Mouse (Mus musculus): ENCODE results near the gene P3h2.

P3h2 gene

DNA sequence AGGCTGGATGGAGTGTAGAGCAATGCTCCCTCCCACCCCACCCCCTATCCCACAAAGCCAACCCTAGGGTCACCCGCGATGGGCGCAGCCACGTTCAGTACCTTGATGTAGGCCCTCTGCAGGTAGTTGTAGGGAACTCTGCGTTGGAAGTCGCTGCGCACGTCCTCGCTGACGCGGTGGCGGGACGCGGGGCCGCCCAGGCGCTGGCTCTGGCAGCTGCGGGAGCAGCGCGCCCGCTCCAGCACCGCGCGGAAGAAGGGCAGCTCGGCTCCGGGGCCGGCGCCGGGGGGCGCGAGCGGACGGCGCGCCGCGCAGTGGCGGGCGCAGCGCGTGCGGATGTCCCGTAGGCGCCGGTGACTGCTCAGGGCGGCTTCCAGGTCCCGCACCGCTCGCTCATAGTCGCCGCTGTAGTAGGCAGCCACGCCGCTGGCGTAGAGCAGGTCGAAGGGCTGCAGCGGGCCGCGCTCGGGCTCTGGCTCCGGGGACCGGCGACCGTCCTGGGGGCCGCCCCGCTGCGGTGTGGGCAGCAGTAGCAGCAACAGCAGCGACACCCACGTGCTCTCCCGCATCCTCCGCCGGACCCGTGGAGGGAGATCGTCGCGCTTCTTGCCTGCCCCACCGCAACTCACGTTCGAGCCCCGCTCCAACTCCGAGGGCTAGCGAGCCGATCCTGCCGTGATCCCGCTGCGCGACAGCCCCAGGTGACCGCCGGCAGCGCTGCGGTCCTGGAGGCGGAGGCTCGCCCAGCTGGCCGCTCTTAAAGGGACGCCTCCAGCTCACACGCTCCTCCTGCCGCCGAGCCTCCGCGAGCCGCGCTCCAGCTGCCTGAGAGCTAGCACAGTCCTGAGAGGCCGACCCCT lies at the start of gene P3h2:
Gene P3h2, minus strand, starts transcription at position 670 of the 860 bp plus-strand sequence.
- no peak for DNase-seq (ENCODE audit: low read depth, low spot score)

DNA sequence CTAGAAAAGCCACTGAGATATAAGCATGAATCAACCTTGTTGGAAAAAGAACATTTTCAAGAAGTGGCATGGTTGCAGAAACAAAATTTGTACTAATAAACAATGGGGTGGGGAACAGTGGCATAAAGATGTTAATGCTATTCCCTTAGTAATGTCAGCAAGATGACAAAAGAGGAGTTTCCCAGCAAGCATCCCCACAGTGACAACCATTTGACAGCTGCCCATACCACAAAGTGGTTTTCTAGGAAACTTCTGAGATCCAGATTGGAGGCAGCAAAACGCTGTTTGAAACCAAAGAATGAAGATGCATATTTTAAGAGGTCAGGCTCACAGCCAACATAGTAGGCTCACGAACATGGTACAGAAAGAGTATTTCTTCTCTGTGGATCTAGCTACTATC lies 46.7 kb upstream of the P3h2 start:
- no peak for DNase-seq (ENCODE audit: low read depth, low spot score)

DNA sequence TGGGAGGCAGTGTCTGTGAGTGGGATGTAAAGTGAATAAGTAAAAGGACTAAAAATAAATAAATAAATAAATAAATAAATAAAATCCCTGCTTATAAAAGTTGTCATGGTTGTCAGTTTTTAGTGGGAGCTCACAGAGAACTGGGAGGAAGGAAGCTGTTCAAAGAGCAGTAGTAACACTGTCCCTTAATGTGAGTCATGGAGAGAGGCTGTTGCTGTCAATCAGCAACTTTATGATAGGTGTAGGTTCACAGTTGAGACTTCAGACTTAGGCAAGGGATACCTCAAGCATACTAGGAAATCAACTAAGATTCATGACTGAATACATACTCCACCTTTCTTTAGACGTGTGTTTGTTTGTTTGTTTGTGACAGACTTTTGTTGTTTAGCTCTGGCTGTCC lies 45.4 kb upstream of the P3h2 start:
- DNase-seq (ENCODE audit: low read depth, low spot score): no peak

DNA sequence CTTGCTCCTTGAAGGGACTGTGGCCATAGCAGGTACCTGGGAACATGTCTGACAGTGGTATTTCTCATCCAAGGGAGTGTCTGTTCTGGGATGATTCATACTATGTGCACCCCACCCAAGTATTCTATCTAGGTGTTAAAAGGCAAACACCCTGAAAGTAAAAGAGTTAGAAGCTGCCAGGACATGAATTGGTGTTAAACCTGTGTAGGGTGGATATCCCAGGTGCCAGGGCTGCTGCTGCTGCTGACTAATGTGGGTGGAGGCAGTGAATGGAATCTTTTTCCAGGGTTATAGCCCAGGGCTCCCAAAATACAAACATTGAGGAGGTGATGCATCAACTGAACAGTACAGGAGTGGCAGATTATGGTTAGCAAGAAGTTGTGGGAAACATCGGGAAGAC lies 41.3 kb upstream of the P3h2 start:
- DNase-seq (ENCODE audit: low read depth, low spot score): no peak

DNA sequence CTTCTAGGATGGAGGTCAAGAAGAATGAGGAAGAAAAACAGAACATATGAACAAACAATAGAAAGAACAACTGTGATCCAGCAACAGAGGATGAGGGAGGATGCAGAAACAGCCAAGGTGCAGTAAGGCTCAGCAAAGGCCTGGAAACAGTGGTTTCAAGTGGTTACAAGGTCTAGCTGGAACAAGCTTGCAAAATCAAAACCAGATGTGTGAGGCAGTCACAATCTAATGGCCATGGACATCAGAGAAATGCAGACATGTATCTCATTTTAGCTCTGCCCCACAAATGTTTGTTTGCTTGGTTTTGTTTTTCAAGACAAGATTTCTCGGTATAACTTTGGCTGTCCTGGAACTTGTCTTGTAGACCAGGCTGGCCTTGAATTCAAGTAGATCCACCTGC lies 25.5 kb upstream of the P3h2 start:
- DNase-seq (ENCODE audit: low read depth, low spot score): no peak

DNA sequence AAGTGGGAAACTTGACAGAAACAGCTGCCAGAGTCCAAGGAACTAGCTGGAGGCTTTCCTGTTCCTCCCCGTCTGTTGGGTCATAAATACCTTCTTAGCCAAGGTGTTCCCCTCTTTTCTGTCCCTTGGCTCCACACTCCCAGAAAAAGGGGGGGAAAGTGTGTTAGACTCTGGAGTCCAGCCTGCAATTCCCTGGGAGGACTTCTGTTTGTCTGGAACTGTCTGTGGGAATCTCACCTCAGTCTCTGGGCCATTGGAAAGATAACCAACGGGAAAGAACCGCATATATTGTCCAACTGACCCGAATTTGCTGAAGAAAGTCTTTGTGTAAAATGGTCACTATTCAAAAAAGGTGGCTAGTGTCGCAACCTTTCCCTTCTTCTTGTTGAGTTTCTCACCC lies 1.0 kb upstream of the P3h2 start:
- DNase-seq (ENCODE audit: low read depth, low spot score): no peak

DNA sequence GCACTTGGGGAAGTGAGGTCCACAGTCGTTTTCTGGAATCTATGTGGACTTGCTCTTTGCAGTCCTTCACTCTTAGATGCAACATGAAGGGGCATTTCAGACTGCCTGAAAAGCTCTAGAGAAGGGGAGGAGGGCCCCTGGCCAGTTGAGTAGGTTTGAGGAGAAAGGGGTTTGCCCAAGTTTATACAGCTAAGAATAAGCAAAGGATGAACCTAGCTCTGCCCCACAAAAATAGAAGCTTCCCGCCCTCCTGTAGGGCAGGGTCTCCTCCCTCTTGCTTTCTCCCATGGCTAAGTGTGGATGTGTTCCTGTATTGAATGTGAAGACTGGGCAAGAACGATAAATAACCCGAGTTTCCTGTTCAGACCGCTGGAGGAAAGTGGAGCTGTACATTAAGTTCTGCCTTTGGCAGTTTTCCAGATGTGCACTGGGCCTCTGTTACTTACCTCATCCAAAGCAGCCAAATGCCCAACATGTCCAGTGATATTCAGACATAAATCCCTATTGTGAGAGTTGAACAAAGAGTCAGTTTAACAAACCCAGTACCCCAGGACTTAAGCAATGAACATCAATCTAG lies 545 bp upstream of the P3h2 start:
- no peak for DNase-seq (ENCODE audit: low read depth, low spot score)

DNA sequence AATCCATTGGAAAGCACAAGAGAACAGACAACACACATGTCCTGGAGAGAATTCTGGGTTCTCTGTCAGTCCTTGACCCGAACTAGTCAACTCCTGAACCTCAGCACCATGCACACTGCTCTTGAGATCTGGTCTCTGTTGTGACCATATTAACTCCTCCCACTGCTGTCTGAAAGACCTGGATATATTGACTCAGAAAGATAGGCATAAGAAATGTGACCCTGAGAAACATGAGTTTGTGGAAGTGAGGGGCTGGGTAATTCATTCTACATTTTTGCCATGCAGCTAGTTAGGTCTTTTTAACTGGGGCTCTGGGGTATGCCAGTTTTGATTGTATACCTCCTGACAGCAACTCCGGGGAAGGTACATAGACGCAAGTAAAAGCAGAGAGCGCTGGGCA lies 1.3 kb downstream of the P3h2 start:
- no peak for DNase-seq (ENCODE audit: low read depth, low spot score)

DNA sequence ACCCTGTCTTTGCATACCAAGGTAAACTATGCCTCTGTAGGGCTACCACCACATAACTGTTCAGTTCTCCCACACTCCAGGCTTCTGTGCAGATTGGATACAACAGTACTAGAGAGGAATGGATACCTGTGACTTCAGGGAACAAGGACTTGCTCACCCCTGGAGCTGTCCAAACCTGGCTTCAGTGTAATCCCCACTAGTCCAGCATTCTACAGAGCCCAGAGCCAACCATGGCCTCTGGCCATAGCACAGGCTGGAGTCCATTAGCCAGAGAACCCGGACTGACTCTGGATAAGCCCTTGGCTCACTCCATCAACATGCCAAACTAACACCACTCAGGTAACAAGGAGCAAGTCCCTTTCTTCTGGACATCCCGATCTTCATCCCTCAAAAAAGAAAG lies 2.7 kb downstream of the P3h2 start:
- no peak for DNase-seq (ENCODE audit: low read depth, low spot score)

DNA sequence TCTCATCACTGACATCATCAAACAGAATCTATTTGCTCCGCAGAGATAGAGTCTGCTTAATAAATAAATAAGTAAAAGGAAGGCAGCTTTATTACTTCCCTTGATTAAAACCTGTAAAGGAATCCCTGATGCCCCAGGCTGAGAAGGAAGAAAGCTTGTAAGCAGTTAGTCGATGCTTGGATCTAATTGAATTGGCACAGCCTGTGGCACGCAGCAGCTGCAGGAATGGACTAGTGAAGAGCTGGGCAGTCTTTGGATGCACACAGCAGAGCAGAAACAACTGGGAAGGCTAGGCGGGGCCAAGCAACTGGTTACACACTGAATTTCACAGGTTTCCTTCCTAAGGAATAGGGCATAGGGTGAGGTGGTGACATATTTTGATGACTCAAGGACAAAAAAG lies 5.4 kb downstream of the P3h2 start:
- DNase-seq (ENCODE audit: low read depth, low spot score): no peak

DNA sequence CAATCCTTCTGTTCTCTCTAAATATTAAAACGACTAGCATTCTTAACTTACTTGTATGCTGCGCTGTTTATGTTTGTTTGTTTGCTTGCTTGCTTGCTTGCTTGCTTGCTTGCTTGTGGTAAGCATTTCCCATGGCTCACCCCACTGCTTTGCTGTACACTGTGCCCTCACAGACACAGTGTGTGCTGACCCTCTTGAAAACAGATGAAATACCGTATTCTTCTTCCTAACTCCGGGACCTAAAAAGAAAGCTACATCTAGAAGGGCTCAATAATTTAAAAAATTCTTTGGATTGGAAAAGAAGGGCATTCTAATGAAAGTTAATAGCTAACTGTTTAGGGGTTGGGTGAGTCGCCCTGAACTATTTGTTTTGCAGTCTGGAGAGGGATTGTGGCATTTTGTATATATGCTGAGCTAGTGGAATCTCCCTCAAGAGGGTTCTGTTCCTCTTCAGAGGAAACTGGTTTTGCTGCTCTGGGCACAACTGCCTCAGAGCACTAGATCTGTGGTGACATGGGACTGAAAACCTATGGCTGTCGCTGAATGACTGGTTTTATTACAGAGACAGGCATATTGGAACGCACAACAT lies 9.8 kb downstream of the P3h2 start:
- no peak for DNase-seq (ENCODE audit: low read depth, low spot score)

DNA sequence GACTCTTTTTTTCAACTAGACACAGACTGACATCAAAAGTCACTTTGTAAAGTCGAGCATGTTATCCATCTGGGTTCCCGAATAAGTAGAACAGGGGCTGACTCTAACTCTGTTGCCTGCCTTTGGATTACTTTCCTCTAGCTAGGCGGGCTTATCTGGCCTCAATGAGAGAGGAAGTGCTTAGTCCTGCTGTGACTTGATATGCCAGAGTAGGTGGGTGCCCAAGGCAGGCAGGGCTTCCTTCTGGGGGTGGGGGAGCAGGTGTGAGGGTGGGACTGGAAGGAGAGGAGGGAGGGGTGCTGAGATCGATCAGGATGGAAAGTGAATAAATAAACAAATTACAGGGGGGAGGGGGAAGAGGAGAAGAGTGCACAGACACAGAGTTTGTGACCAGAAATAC lies 11.7 kb downstream of the P3h2 start:
- DNase-seq (ENCODE audit: low read depth, low spot score): no peak

DNA sequence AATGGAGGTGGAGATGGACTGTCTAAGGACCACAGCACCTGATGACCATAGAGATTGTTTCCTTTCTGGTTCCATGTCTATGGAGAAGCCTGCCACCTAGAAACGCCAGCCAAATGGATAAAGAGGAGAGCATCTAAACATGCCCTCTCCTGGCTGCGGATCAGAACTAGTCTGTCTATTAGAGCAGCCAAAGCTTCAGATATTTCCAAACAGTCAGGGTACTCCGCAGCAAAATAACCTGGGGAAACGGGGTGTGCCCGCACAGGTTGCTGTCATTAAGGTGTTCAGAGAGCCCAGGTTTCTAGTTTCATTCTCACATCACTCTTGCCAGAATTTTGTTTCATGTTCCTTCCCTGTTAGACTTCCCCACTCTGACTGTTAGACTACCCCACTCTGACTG lies 16.6 kb downstream of the P3h2 start:
- no peak for DNase-seq (ENCODE audit: low read depth, low spot score)

DNA sequence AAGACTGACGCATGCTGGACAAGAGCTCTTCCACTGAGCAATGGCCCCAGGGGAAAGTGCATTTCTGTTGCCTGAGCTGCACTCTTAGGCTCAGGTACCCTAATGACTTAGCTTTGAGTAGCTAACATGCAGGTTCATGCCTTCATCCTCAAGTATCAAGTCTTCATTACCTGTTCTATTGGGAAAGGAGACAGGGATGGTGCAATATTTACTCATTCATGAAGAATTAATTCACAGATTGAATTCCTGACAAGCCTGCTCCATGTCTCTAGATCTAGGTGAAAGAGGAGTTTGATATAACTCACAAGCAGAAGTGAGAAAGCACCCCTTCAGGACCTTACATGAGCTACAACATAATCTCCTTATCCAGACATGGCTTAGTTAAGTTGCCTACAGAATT lies 17.3 kb downstream of the P3h2 start:
- DNase-seq (ENCODE audit: low read depth, low spot score): no peak

DNA sequence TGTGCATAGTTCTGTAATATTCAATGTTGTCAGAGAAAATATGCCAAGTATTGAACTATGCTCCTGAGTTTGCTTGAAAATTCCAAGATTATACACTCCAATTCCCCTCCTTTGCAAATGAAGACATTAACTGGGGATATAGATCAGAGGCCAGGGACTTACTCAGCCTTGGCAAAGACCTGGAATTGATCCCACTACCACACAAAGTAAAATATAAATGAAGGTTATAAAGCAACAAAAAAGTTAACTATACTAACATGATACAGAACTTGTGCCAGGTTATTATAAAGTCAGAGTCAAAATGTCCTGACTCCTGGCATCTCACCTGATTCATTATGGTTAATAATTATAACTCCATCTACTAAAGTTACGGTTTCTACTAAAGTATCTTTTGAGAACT lies 18.6 kb downstream of the P3h2 start:
- no peak for DNase-seq (ENCODE audit: low read depth, low spot score)

DNA sequence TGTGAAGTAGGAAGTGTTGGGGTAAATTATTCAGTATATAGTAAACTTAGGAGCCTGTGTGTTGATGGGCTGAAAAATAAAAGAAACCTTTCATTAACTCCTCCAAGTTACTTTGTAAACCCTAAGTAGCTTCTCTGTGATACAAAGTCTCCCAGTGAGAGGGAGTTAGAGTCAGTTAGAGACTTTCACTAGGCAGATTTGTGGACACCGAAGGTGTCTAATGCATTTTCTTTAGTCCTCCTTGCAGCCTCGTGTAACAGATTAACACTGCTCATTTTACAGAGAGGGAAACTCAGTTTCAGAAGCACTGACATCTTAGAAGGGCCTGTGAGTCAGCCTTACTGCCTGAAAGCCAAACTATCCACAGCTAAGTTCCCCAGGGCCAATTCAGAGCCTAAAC lies 20.4 kb downstream of the P3h2 start:
- no peak for DNase-seq (ENCODE audit: low read depth, low spot score)

DNA sequence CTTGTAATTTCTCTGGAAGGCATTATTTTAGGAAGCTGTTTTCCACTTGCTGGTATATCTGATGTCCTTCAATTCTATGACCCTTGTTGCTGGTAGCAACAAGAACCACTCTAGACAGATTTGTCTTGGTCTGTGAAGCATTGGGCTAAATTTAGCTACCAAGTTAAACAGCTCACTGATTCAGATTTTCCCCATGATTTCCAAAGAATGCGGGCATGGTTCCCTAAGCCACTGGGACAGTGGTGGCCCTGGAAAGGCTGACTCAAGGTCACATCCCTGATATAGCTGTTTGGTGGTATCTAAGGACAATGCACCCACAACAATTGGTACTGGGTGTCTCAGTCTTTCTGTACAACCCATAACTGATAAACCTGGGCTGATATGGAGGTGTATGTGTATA lies 22.8 kb downstream of the P3h2 start:
- no peak for DNase-seq (ENCODE audit: low read depth, low spot score)

DNA sequence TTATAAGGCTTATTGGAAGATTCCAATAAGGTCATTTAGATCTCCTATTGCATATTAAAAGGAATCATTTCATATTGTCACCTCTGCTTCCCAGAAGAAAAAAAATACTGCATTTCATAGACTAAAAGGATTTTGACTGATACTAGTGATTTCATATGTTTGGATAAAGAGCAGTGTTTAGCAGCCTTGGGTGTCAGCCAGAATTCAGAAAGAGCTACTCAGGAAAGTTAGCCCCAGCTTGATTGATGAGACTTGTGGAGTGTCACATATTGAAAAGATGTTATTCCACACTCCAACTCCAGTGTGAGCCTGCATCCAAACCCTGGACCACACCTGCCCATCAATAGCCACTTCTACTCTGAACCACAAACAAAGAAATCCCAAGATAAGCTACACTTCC lies 23.2 kb downstream of the P3h2 start:
- no peak for DNase-seq (ENCODE audit: low read depth, low spot score)

DNA sequence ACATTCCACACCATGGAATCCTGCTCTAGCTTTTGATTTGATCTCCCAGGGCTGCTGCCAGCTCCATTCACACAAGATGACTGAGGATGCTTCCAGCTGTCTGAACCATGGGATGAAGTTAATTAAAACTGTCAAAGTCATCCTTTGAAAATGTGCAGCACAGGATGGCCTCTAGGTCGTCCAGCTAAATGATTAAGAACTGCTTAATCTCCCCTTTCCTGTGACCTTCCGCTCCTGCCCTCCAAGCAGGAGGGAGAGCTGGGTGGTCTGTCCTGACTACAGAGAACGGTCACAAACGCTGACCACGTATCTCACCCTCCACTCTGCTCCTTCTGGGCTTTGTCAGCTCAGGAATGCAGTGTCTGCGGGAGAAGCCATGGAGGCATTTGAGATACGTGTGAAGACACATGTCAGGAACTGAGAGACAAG lies 26.6 kb downstream of the P3h2 start:
- no peak for DNase-seq (ENCODE audit: low read depth, low spot score)

DNA sequence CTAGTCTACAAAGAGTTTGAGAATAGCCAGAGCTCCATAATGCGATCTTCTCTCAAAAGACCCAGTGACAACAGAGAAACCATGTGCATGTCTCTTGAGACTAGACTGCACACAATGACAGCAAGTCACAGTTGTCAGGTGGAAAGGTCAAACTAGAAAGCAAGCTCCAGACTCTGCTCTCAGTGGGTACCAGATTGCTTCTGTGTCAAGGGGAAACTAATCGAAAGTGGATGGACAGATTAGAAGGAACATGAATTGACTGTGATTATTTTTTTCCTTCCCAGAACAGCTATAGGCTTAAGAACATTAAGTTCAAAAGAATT lies 27.5 kb downstream of the P3h2 start:
- no peak for DNase-seq (ENCODE audit: low read depth, low spot score)

DNA sequence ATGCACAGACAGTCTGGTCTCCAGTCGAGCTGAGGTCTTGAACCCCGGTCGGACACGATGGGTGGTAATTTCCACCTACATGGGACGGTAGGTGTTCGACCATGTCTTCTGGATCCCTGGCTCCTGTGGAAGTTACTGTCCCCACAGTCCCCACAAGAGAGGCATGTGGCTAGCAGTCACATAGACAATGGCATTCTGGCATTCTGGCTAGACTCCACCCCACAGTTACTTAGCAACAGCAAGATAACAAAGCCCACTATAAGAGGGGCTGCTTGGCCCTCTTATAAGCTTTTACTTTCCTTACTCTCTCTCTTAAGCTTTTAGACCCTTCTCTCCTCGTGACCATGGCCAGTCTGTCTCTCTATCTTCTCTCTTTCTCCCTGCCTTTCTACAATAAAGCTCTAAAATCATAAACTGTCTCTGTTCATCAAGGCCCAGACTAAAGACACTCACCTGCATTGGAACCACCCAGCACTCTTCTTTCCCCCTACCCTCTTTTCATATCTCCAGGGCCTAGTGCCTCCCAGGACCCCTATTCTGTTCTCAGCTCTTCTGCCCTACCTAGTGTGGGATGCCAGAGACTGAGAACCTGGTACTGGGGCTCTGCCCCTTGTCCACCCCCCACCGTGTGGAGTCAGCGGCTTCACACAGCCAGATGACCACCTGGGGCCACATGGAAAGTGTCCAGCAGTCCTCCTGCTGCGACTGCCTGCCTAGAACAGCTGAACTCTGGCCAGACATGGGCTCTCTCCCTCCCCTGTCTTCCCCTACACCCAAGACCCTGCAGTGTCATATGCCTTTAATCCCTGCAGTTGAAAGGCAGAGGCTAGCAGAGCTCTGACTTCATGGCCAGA lies 28.1 kb downstream of the P3h2 start:
- no peak for DNase-seq (ENCODE audit: low read depth, low spot score)

DNA sequence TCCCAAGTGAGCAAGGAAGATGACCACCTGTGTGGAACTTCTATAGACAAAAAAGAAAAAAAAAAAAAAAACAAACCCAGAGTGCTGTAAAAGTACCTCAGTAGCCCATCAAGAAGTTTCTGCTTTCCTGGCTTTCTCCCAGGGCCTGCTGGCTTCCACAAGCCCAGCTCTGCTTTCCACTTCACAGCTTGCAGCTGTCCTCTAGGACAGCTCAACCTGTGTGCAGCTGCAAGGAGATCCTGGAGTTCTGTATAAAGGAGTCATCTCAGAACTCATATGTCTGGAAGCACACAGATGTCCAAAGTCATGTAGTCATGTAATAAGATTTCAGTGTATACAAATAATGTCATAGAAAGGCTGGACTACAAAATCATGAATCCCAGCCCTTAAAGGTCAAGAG lies 30.5 kb downstream of the P3h2 start:
- DNase-seq (ENCODE audit: low read depth, low spot score): no peak

Measured in CD4-positive helper T cell, adult 2 months (primary cell).